Mouse (Mus musculus) midbrain, embryonic 13.5 days (tissue): ENCODE results near the gene Prkch. TPM values are rescaled to one million over a fixed set of nuclear protein-coding genes. Genes with fewer than 3 reads are reported as not detected.
"Not testable (repeated sequence)": the region's sequence is repeated elsewhere in the genome, so short reads cannot be mapped to it uniquely, and the experiment has no call there.

Experiments
- ATAC-seq: fragments of 200-750 bp; cut with Nextera tagmentation; 2 replicates; pipeline ENCODE4 v1.8.0; 2017; ENCODE audit warnings: mild to moderate bottlenecking, moderate TSS enrichment, moderate library complexity
- H3K27ac ChIP-seq: fragments of 300-500 bp; sonication (generic); 2 replicates; pipeline ENCODE4 v1.5.1; 2015; ENCODE audit warnings: inconsistent platforms, mild to moderate bottlenecking, moderate library complexity
- H3K27me3 ChIP-seq: fragments of 300-500 bp; sonication (generic); 2 replicates; pipeline ENCODE4 v1.6.1; 2015; ENCODE audit warnings: mild to moderate bottlenecking, inconsistent platforms
- H3K36me3 ChIP-seq: fragments of 300-500 bp; sonication (generic); 2 replicates; pipeline ENCODE4 v1.6.1; 2015; ENCODE audit warnings: mild to moderate bottlenecking, inconsistent platforms
- H3K4me1 ChIP-seq: fragments of 300-500 bp; sonication (generic); replicated peaks from 2 replicates; pipeline ENCODE4 v1.6.1; 2015; ENCODE audit warnings: inconsistent platforms
- H3K4me2 ChIP-seq: fragments of 300-500 bp; sonication (generic); replicated peaks from 2 replicates; pipeline ENCODE4 v1.6.1; 2015; ENCODE audit warnings: moderate library complexity, mild to moderate bottlenecking, inconsistent platforms
- H3K4me3 ChIP-seq: fragments of 300-500 bp; sonication (generic); replicated peaks from 2 replicates; pipeline ENCODE4 v1.5.1; 2015; ENCODE audit warnings: mild to moderate bottlenecking, inconsistent platforms
- H3K9ac ChIP-seq: fragments of 300-500 bp; sonication (generic); replicated peaks from 2 replicates; pipeline ENCODE4 v1.6.1; 2015; ENCODE audit warnings: mild to moderate bottlenecking, inconsistent platforms
- H3K9me3 ChIP-seq: fragments of 300-500 bp; sonication (generic); 2 replicates; pipeline ENCODE4 v1.6.1; 2016; ENCODE audit warnings: mild to moderate bottlenecking, inconsistent platforms
- WGBS: fragments of 180-500 bp; shearing (Covaris S2); methylation state at CpG from one replicate; pipeline ENCODE4 v1.1.7; 2015; 5-methylcytosine and 5-hydroxymethylcytosine counted together
- polyA plus RNA-seq: library from polyadenylated mRNA; unstranded; fragments of >200 nt; fragmentation: Nextera tagmentation; extraction: Ambion mirVana; gene quantifications from 2 replicates; pipeline ENCODE4 v1.2.1, GENCODE M21; 2015

The Prkch gene
- 3.9 and 5.5 TPM in 2 replicates for polyA plus RNA-seq

- peak within 1 kb of the TSS; percentile 91 for H3K4me2 ChIP-seq
- H3K9ac ChIP-seq: peak within 1 kb of the TSS; percentile 82
- ATAC-seq: peak; percentile 92
- peaks cover 20% of the 10 kb centered on the region; the same call in 1 of the 2 replicates for H3K4me1 ChIP-seq
- H3K4me3 ChIP-seq: peak within 1 kb of the TSS; percentile 71
- H3K36me3 ChIP-seq: no peaks in the 10 kb centered on the region
- no peaks in the 10 kb centered on the region for H3K9me3 ChIP-seq
- under 1% methylated on average over 58 of the region's 61 CpGs for WGBS
- H3K27me3 ChIP-seq: peaks cover 47% of the 10 kb centered on the region
- peak within 1 kb of the TSS; percentile 44 for H3K27ac ChIP-seq
Observed at GRCm38 (mm10) chr12:73584610-73585240, at the start of gene Prkch. TSS of gene Prkch (plus strand) at chr12:73584796.

- ATAC-seq: no peak
Observed at GRCm38 (mm10) chr12:73537499-73538138, 47.0 kb upstream of the Prkch start.

GRCm38 (mm10) chr12:73538139-73538508 lies 46.5 kb upstream of the Prkch start:
- H3K9ac ChIP-seq, H3K36me3 ChIP-seq, H3K4me1 ChIP-seq, H3K4me2 ChIP-seq, H3K9me3 ChIP-seq, H3K4me3 ChIP-seq, ATAC-seq, H3K27ac ChIP-seq: not testable (repeated sequence)
- H3K27me3 ChIP-seq: peaks cover 19% of the 10 kb centered on the region
- 55% methylated on average over 3 of the region's 3 CpGs for WGBS

More at GRCm38 (mm10) chr12:73537499-73538138, 47.0 kb upstream of the Prkch start:
- Histone ChIP-seq H3K27ac (no peak overlapping the region), H3K9me3 (no peaks in the 10 kb centered on the region), H3K4me1 (no peaks in the 10 kb centered on the region), H3K4me2 (0 out of 2 replicates have a peak overlapping the region, but pooled peaks have one; percentile 5), H3K4me3 (no peak overlapping the region), H3K27me3 (peaks cover 14% of the 10 kb centered on the region), H3K9ac (no peak overlapping the region), H3K36me3 (no peaks in the 10 kb centered on the region)
- WGBS: 27% methylated on average over 17 of the region's 17 CpGs

- 56% methylated on average over 2 of the region's 2 CpGs for WGBS
- Histone ChIP-seq H3K36me3 (no peaks in the 10 kb centered on the region), H3K27ac (no peak overlapping the region), H3K4me2 (no peak overlapping the region), H3K4me1 (no peaks in the 10 kb centered on the region), H3K4me3 (no peak overlapping the region), H3K27me3 (peaks cover 27% of the 10 kb centered on the region), H3K9me3 (no peaks in the 10 kb centered on the region), H3K9ac (no peak overlapping the region)
- no peak for ATAC-seq
Observed at GRCm38 (mm10) chr12:73539151-73539550, 45.4 kb upstream of the Prkch start.

- WGBS: 95% methylated on average over 2 of the region's 2 CpGs
- no peak overlapping the region for H3K27ac ChIP-seq
- H3K4me3 ChIP-seq: no peak overlapping the region
- no peak overlapping the region for H3K9ac ChIP-seq
- H3K27me3 ChIP-seq: peaks cover 39% of the 10 kb centered on the region
- H3K9me3 ChIP-seq: no peaks in the 10 kb centered on the region
- no peak overlapping the region for H3K4me2 ChIP-seq
- H3K4me1 ChIP-seq: peaks cover 4% of the 10 kb centered on the region
- no peaks in the 10 kb centered on the region for H3K36me3 ChIP-seq
- no peak for ATAC-seq
Observed at GRCm38 (mm10) chr12:73540402-73540801, 44.2 kb upstream of the Prkch start.

- H3K4me3 ChIP-seq: no peak overlapping the region
- H3K9me3 ChIP-seq: no peaks in the 10 kb centered on the region
- no peaks in the 10 kb centered on the region for H3K36me3 ChIP-seq
- no peak overlapping the region for H3K4me2 ChIP-seq
- H3K4me1 ChIP-seq: peaks cover 14% of the 10 kb centered on the region
- 92% methylated on average over 5 of the region's 5 CpGs for WGBS
- H3K27me3 ChIP-seq: peaks cover 67% of the 10 kb centered on the region
- no peak overlapping the region for H3K27ac ChIP-seq
- no peak for ATAC-seq
- H3K9ac ChIP-seq: no peak overlapping the region
Observed at GRCm38 (mm10) chr12:73543191-73543590, 41.4 kb upstream of the Prkch start.

- Histone ChIP-seq H3K9me3 (no peaks in the 10 kb centered on the region), H3K4me3 (peak overlapping the region; percentile 40), H3K4me2 (peak overlapping the region; percentile 56), H3K4me1 (peaks cover 14% of the 10 kb centered on the region), H3K9ac (peak overlapping the region; percentile 36; the same call in 1 of the 2 replicates), H3K27ac (no peak overlapping the region), H3K27me3 (peaks cover 83% of the 10 kb centered on the region), H3K36me3 (no peaks in the 10 kb centered on the region)
- 16% methylated on average over 48 of the region's 48 CpGs for WGBS
- no peak for ATAC-seq
Observed at GRCm38 (mm10) chr12:73544736-73545671, 39.6 kb upstream of the Prkch start.

GRCm38 (mm10) chr12:73545672-73546085 lies 38.9 kb upstream of the Prkch start:
- no peak overlapping the region for H3K27ac ChIP-seq
- peak; percentile 63 for ATAC-seq
- peak overlapping the region; percentile 36; the same call in 1 of the 2 replicates for H3K9ac ChIP-seq
- peaks cover 14% of the 10 kb centered on the region for H3K4me1 ChIP-seq
- WGBS: 2% methylated on average over 55 of the region's 55 CpGs
- H3K27me3 ChIP-seq: peaks cover 90% of the 10 kb centered on the region
- no peaks in the 10 kb centered on the region for H3K36me3 ChIP-seq
- H3K4me3 ChIP-seq: peak overlapping the region; percentile 40
- H3K4me2 ChIP-seq: peak overlapping the region; percentile 56
- no peaks in the 10 kb centered on the region for H3K9me3 ChIP-seq

GRCm38 (mm10) chr12:73546086-73546711 lies 38.4 kb upstream of the Prkch start, which contains the start of gene Tmem30b:
TSS of gene Tmem30b (minus strand) at chr12:73546392.
- peaks cover 14% of the 10 kb centered on the region for H3K4me1 ChIP-seq
- H3K9ac ChIP-seq: peak within 1 kb of the TSS; percentile 36; the same call in 1 of the 2 replicates
- peak; percentile 65 for ATAC-seq
- H3K27me3 ChIP-seq: peaks cover 90% of the 10 kb centered on the region
- H3K4me2 ChIP-seq: peak within 1 kb of the TSS; percentile 56
- H3K4me3 ChIP-seq: peak within 1 kb of the TSS; percentile 40
- no peaks in the 10 kb centered on the region for H3K36me3 ChIP-seq
- H3K9me3 ChIP-seq: no peaks in the 10 kb centered on the region
- no peak within 1 kb of the TSS for H3K27ac ChIP-seq
- WGBS: 6% methylated on average over 30 of the region's 61 CpGs

- no peak for ATAC-seq
- Histone ChIP-seq H3K4me3 (no peak overlapping the region), H3K36me3 (no peaks in the 10 kb centered on the region), H3K27me3 (peaks cover 85% of the 10 kb centered on the region), H3K4me1 (peaks cover 14% of the 10 kb centered on the region), H3K4me2 (no peak overlapping the region), H3K9me3 (no peaks in the 10 kb centered on the region), H3K27ac (no peak overlapping the region), H3K9ac (no peak overlapping the region)
- 46% methylated on average over 10 of the region's 10 CpGs for WGBS
Observed at GRCm38 (mm10) chr12:73547646-73548045, 37.0 kb upstream of the Prkch start.

GRCm38 (mm10) chr12:73548259-73548658 lies 36.3 kb upstream of the Prkch start:
- Histone ChIP-seq H3K27ac (no peak overlapping the region), H3K9me3 (no peaks in the 10 kb centered on the region), H3K36me3 (no peaks in the 10 kb centered on the region), H3K4me3 (no peak overlapping the region), H3K4me1 (peaks cover 14% of the 10 kb centered on the region), H3K9ac (no peak overlapping the region), H3K4me2 (no peak overlapping the region), H3K27me3 (peaks cover 80% of the 10 kb centered on the region)
- 78% methylated on average over 8 of the region's 8 CpGs for WGBS
- no peak for ATAC-seq
